Mouse (Mus musculus): ENCODE results near the gene Dnase2b. TPM values are rescaled to one million over a fixed set of nuclear protein-coding genes. Genes with fewer than 3 reads are reported as not detected.

The Dnase2b gene
- total and polyA plus RNA-seq, 2 experiments from 2014 or later: not detected

- Histone ChIP-seq H3K9ac (replicated peaks; ENCODE audit: low read length) (no peak overlapping the region), H3K4me2 (ENCODE audit: low read depth, low read length) (no peak overlapping the region), H3K36me3 (ENCODE audit: insufficient read depth, low read length) (no peaks in the 10 kb centered on the region), H3K27me3 (ENCODE audit: insufficient read depth, low read length) (no peaks in the 10 kb centered on the region), H3K27ac (no peak overlapping the region), H3K4me3 (ENCODE audit: low read length) (no peak overlapping the region), H3K9me3 (ENCODE audit: low read length) (no peaks in the 10 kb centered on the region), H3K4me1 (ENCODE audit: insufficient read depth, low read length) (no peaks in the 10 kb centered on the region)
- DNase-seq (ENCODE audit: low spot score): no peak
- no peak for TF ChIP-seq CTCF (IDR thresholded peaks at IDR 0.05; ENCODE audit: low read depth)
- no peak for ATAC-seq
- 66% methylated on average over 8 of the region's 8 CpGs for WGBS
Observed at GRCm38 (mm10) chr3:146628227-146628982, 13.0 kb upstream of the Dnase2b start.

- H3K4me3 ChIP-seq (ENCODE audit: low read length): no peak overlapping the region
Observed at GRCm38 (mm10) chr3:146625766-146626165, 10.4 kb upstream of the Dnase2b start.

GRCm38 (mm10) chr3:146621966-146622365 is 6.6 kb upstream of the Dnase2b start:
- WGBS: 83% methylated on average over 11 of the region's 11 CpGs
- Histone ChIP-seq H3K9ac (replicated peaks; ENCODE audit: low read length) (no peak overlapping the region), H3K27ac (no peak overlapping the region), H3K4me3 (ENCODE audit: low read length) (no peak overlapping the region), H3K4me1 (ENCODE audit: insufficient read depth, low read length) (0 out of 2 replicates have a peak, but pooled peaks cover 2% of the 10 kb centered on the region), H3K9me3 (ENCODE audit: low read length) (no peaks in the 10 kb centered on the region), H3K27me3 (ENCODE audit: insufficient read depth, low read length) (no peaks in the 10 kb centered on the region), H3K36me3 (ENCODE audit: insufficient read depth, low read length) (no peaks in the 10 kb centered on the region), H3K4me2 (ENCODE audit: low read depth, low read length) (no peak overlapping the region)
- ATAC-seq: no peak
- TF ChIP-seq CTCF (IDR thresholded peaks at IDR 0.05; ENCODE audit: low read depth): no peak
- DNase-seq (ENCODE audit: low spot score): no peak

More at GRCm38 (mm10) chr3:146625766-146626165, 10.4 kb upstream of the Dnase2b start:
- Histone ChIP-seq H3K9ac (replicated peaks; ENCODE audit: low read length) (no peak overlapping the region), H3K27me3 (ENCODE audit: insufficient read depth, low read length) (no peaks in the 10 kb centered on the region), H3K4me1 (ENCODE audit: insufficient read depth, low read length) (0 out of 2 replicates have a peak, but pooled peaks cover 2% of the 10 kb centered on the region), H3K36me3 (ENCODE audit: insufficient read depth, low read length) (no peaks in the 10 kb centered on the region), H3K27ac (no peak overlapping the region), H3K9me3 (ENCODE audit: low read length) (no peaks in the 10 kb centered on the region), H3K4me2 (ENCODE audit: low read depth, low read length) (no peak overlapping the region)
- WGBS: 87% methylated on average over 4 of the region's 4 CpGs
- no peak for TF ChIP-seq CTCF (IDR thresholded peaks at IDR 0.05; ENCODE audit: low read depth)
- DNase-seq (ENCODE audit: low spot score) (no peak), ATAC-seq (no peak)

GRCm38 (mm10) chr3:146620555-146621249 is 5.3 kb upstream of the Dnase2b start:
- Histone ChIP-seq H3K27ac (peak overlapping the region; percentile 48; the same call in 1 of the 2 replicates), H3K4me3 (ENCODE audit: low read length) (no peak overlapping the region), H3K27me3 (ENCODE audit: insufficient read depth, low read length) (no peaks in the 10 kb centered on the region), H3K9ac (replicated peaks; ENCODE audit: low read length) (no peak overlapping the region), H3K9me3 (ENCODE audit: low read length) (no peaks in the 10 kb centered on the region), H3K4me1 (ENCODE audit: insufficient read depth, low read length) (0 out of 2 replicates have a peak, but pooled peaks cover 2% of the 10 kb centered on the region), H3K36me3 (ENCODE audit: insufficient read depth, low read length) (no peaks in the 10 kb centered on the region), H3K4me2 (ENCODE audit: low read depth, low read length) (no peak overlapping the region)
- 62% methylated on average over 14 of the region's 14 CpGs for WGBS
- no peak for TF ChIP-seq CTCF (IDR thresholded peaks at IDR 0.05; ENCODE audit: low read depth)
- DNase-seq (ENCODE audit: low spot score) (peak; percentile 69), ATAC-seq (peak; percentile 78)

GRCm38 (mm10) chr3:146620101-146620500 is 4.7 kb upstream of the Dnase2b start:
- no peak for ATAC-seq
- Histone ChIP-seq H3K27me3 (ENCODE audit: insufficient read depth, low read length) (no peaks in the 10 kb centered on the region), H3K4me3 (ENCODE audit: low read length) (no peak overlapping the region), H3K4me2 (ENCODE audit: low read depth, low read length) (no peak overlapping the region), H3K36me3 (ENCODE audit: insufficient read depth, low read length) (no peaks in the 10 kb centered on the region), H3K9ac (replicated peaks; ENCODE audit: low read length) (no peak overlapping the region), H3K9me3 (ENCODE audit: low read length) (no peaks in the 10 kb centered on the region), H3K27ac (0 out of 2 replicates have a peak overlapping the region, but pooled peaks have one; percentile 56), H3K4me1 (ENCODE audit: insufficient read depth, low read length) (0 out of 2 replicates have a peak, but pooled peaks cover 2% of the 10 kb centered on the region)
- TF ChIP-seq CTCF (IDR thresholded peaks at IDR 0.05; ENCODE audit: low read depth): no peak
- no peak for DNase-seq (ENCODE audit: low spot score)
- 80% methylated on average over 10 of the region's 10 CpGs for WGBS

- Histone ChIP-seq H3K4me3 (ENCODE audit: low read length) (no peak overlapping the region), H3K27me3 (ENCODE audit: insufficient read depth, low read length) (no peaks in the 10 kb centered on the region), H3K4me1 (ENCODE audit: insufficient read depth, low read length) (0 out of 2 replicates have a peak, but pooled peaks cover 2% of the 10 kb centered on the region), H3K9ac (replicated peaks; ENCODE audit: low read length) (no peak overlapping the region), H3K4me2 (ENCODE audit: low read depth, low read length) (no peak overlapping the region), H3K36me3 (ENCODE audit: insufficient read depth, low read length) (no peaks in the 10 kb centered on the region), H3K9me3 (ENCODE audit: low read length) (no peaks in the 10 kb centered on the region), H3K27ac (no peak overlapping the region)
- ATAC-seq (no peak), DNase-seq (ENCODE audit: low spot score) (no peak)
- 86% methylated on average over 4 of the region's 4 CpGs for WGBS
- TF ChIP-seq CTCF (IDR thresholded peaks at IDR 0.05; ENCODE audit: low read depth): no peak
Observed at GRCm38 (mm10) chr3:146618357-146618756, 3.0 kb upstream of the Dnase2b start.

All from hindbrain, postnatal 0 days (tissue).